11 mouse cellular contexts compared by ENCODE assay signal in the genomic region with DNA sequence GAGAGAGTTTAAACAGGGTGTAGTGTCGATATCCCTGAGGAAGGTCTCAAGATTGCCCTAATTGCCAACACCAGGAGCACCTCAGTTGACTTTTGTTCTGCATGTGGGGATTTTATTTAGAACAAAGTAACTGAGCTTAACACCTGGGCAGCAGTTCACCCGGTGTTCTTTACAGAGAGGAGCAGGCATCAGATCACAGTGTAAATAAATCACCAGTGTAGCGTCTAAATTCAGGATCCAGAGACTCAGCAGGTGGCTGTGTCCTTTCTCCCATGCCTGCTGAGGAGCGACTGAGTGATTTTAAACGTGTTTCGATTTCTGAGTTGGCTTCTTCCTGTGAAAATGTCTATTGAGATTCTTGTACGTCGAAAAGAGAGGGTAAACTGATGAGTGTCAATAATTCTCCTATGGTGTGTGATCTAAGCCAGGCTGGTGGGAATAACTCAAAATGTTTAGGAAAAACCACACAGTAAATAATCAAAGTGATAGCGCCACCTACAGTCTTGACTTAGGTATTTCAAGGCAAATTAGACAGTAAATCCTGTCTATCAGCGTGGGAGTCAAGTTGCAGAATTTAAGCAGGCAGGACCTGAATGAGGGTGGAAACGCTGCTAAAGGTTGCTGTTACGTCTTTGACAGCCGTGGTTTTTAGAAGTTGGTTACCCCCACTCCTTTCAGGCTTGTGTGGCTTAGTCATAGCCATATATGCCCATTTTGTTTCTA. TPM values are rescaled to one million over a fixed set of nuclear protein-coding genes. Genes with fewer than 3 reads are reported as not detected.
DNase-seq lines count a peak whose midpoint lies in the region; ATAC-seq and TF ChIP-seq lines count a peak whose summit lies in the region.
"Had no signal": no experiment of that assay in that cellular context is flagged by ENCODE, and none has a peak within 500 bp of the region (broad histone marks: within the 10 kb centered on the region; RNA-seq: fewer than 3 reads in every experiment).

No protein-coding gene starts in this region.

- no peak overlapping the region for H3K4me3 ChIP-seq in lung, adult 2 months (replicated peaks; ENCODE audit: extremely low read depth, low read depth, low read length)

- H3K4me1 ChIP-seq in lung, adult 2 months (ENCODE audit: control insufficient read depth, insufficient read depth, low read length): no peaks in the 10 kb centered on the region; the same call in 1 of the 2 replicates

- TF ChIP-seq CTCF in lung, adult 2 months (IDR thresholded peaks at IDR 0.05; ENCODE audit: insufficient read depth, low read length): peak; percentile 29; the same call in 1 of the 2 replicates

- 0 out of 2 replicates have a peak, but pooled peaks have one; percentile 47 for ATAC-seq in erythroid progenitor cell, adult 5-6 weeks (replicated peaks; ENCODE audit: low FRiP score, poor library complexity, severe bottlenecking)

- WGBS in lung, adult 2 months: 25% methylated on average over 13 of the region's 13 CpGs

- peak; percentile 1 for DNase-seq in cerebellum, adult 8-10 months
- no peak for DNase-seq in cerebellum, postnatal 25 days
- DNase-seq in lung, adult 2 months: no peak
- no peak for DNase-seq in lung, postnatal 14 days
- DNase-seq in layer of hippocampus, adult 9-10 months (ENCODE audit: low spot score): peak; percentile 35
- DNase-seq in spleen, postnatal 10 days (ENCODE audit: low spot score in 2 of 2): no peak
- no peak for DNase-seq in right cerebral cortex, postnatal 36 days (ENCODE audit: low spot score in 2 of 2)

- no peak for TF ChIP-seq POLR2A in lung, adult 2 months (IDR thresholded peaks at IDR 0.05; ENCODE audit: borderline replicate concordance, extremely low read depth, low read depth, low read length)

RNA-seq across cellular contexts. Expression of gene Clec1a, which starts 24.8 kb away (rescaled TPM):
- polyA plus RNA-seq in lung, adult 2 months (2012; rRNA removed): 30.1 and 38.1 TPM in 2 replicates
- not detected in 2 replicates for total RNA-seq in erythroid progenitor cell, adult 5-6 weeks (2015; ENCODE audit: low replicate concordance)
- total RNA-seq in erythroid progenitor cell, adult 5-6 weeks (2017; ENCODE audit: low replicate concordance): 2.0 TPM in 1 of 2 replicates, not detected in the other
- polyA plus RNA-seq: G1E had no signal

RNA-seq across cellular contexts. Expression of gene Olr1, which starts 30.4 kb away (rescaled TPM):
- polyA plus RNA-seq in lung, adult 2 months (2012; rRNA removed): 2.5 and 3.3 TPM in 2 replicates
- 3.4 and 4.3 TPM in 2 replicates for total RNA-seq in erythroid progenitor cell, adult 5-6 weeks (2015; ENCODE audit: low replicate concordance)
- total RNA-seq in erythroid progenitor cell, adult 5-6 weeks (2017; ENCODE audit: low replicate concordance): 2.2 and 5.6 TPM in 2 replicates
- total RNA-seq: gastrocnemius, postnatal 4 days had no signal
- polyA plus RNA-seq: G1E had no signal

RNA-seq across cellular contexts. Expression of gene Tmem52b, which starts 35.8 kb away (rescaled TPM):
- polyA plus RNA-seq in lung, adult 2 months (2012; rRNA removed): 0.17 and 0.26 TPM in 2 replicates
- not detected in 2 replicates for total RNA-seq in erythroid progenitor cell, adult 5-6 weeks (2015; ENCODE audit: low replicate concordance)
- total RNA-seq in erythroid progenitor cell, adult 5-6 weeks (2017; ENCODE audit: low replicate concordance): not detected in 2 replicates
- total RNA-seq: gastrocnemius, postnatal 4 days had no signal
- polyA plus RNA-seq: G1E, macrophage had no signal

RNA-seq across cellular contexts. Expression of gene Gabarapl1, which starts 56.4 kb away (rescaled TPM):
- polyA plus RNA-seq in lung, adult 2 months (2012; rRNA removed): 101 and 107 TPM in 2 replicates
- 2.1 and 6.5 TPM in 2 replicates for total RNA-seq in erythroid progenitor cell, adult 5-6 weeks (2015; ENCODE audit: low replicate concordance)
- 9.8 and 17.5 TPM in 2 replicates for total RNA-seq in erythroid progenitor cell, adult 5-6 weeks (2017; ENCODE audit: low replicate concordance)

Comparison
In these comparisons a context has a peak if more than half of its experiments do, and no peak if none do; other contexts are left out.
1. DNase-seq: peak in cerebellum, adult 8-10 months (single experiment) and layer of hippocampus, adult 9-10 months (single experiment); none in cerebellum, postnatal 25 days (0 of 2), lung, adult 2 months (single experiment), lung, postnatal 14 days (single experiment), spleen, postnatal 10 days (0 of 2) and right cerebral cortex, postnatal 36 days (0 of 2).